Mouse (Mus musculus): ENCODE results near the gene Sarnp. TPM values are rescaled to one million over a fixed set of nuclear protein-coding genes. Genes with fewer than 3 reads are reported as not detected.

Gene Sarnp
- polyA plus RNA-seq, 1 experiment from 2014 or later: 190 TPM

- peak overlapping the region; percentile 58 for H3K4me3 ChIP-seq
- H3K4me1 ChIP-seq: peaks cover 16% of the 10 kb centered on the region
- H3K9ac ChIP-seq (replicated peaks): peak overlapping the region; percentile 40; the same call in 1 of the 2 replicates
- peak overlapping the region; percentile 58 for H3K4me2 ChIP-seq (replicated peaks)
- peak overlapping the region; percentile 91 for H3K27ac ChIP-seq (replicated peaks)
- peak; percentile 6; the same call in 1 of the 2 replicates for ATAC-seq (replicated peaks)
- WGBS: 69% methylated on average over 16 of the region's 16 CpGs
- H3K36me3 ChIP-seq: 0 out of 2 replicates have a peak, but pooled peaks cover 4% of the 10 kb centered on the region
- no peaks in the 10 kb centered on the region for H3K9me3 ChIP-seq
- H3K27me3 ChIP-seq: 0 out of 2 replicates have a peak, but pooled peaks cover 4% of the 10 kb centered on the region
These were observed 105.0 kb downstream of the Sarnp start for GRCm38 (mm10) chr10:128921883-128922821.

- Histone ChIP-seq H3K9me3 (no peaks in the 10 kb centered on the region), H3K4me1 (peaks cover 16% of the 10 kb centered on the region), H3K4me2 (replicated peaks) (peak within 1 kb of the TSS; percentile 58), H3K9ac (replicated peaks) (peak within 1 kb of the TSS; percentile 63), H3K4me3 (peak within 1 kb of the TSS; percentile 58), H3K27ac (replicated peaks) (peak within 1 kb of the TSS; percentile 91), H3K27me3 (0 out of 2 replicates have a peak, but pooled peaks cover 7% of the 10 kb centered on the region), H3K36me3 (no peaks in the 10 kb centered on the region)
- 21% methylated on average over 1 of the region's 1 CpGs for WGBS
- ATAC-seq (replicated peaks): no peak
These were observed 105.6 kb downstream of the Sarnp start, which contains the start of gene Rdh5 for GRCm38 (mm10) chr10:128922822-128923012. Rdh5 (minus strand) TSS chr10:128922888.

- Histone ChIP-seq H3K36me3 (no peaks in the 10 kb centered on the region), H3K9ac (replicated peaks) (peak overlapping the region; percentile 63), H3K4me3 (peak overlapping the region; percentile 58), H3K9me3 (no peaks in the 10 kb centered on the region), H3K4me2 (replicated peaks) (peak overlapping the region; percentile 58), H3K27ac (replicated peaks) (peak overlapping the region; percentile 91), H3K27me3 (0 out of 2 replicates have a peak, but pooled peaks cover 7% of the 10 kb centered on the region), H3K4me1 (peaks cover 17% of the 10 kb centered on the region)
- under 1% methylated on average over 42 of the region's 42 CpGs for WGBS
- ATAC-seq (replicated peaks): peak; percentile 97
These were observed 106.0 kb downstream of the Sarnp start for GRCm38 (mm10) chr10:128923013-128923691.

GRCm38 (mm10) chr10:128923935-128924334 is 106.8 kb downstream of the Sarnp start, which contains the start of gene Bloc1s1:
Bloc1s1 (minus strand) TSS chr10:128924035.
- 73% methylated on average over 9 of the region's 9 CpGs for WGBS
- peak within 1 kb of the TSS; percentile 58 for H3K4me2 ChIP-seq (replicated peaks)

More at GRCm38 (mm10) chr10:128923935-128924334, 106.8 kb downstream of the Sarnp start, which contains the start of gene Bloc1s1:
- no peaks in the 10 kb centered on the region for H3K36me3 ChIP-seq
- peaks cover 22% of the 10 kb centered on the region for H3K4me1 ChIP-seq
- 0 out of 2 replicates have a peak, but pooled peaks cover 7% of the 10 kb centered on the region for H3K27me3 ChIP-seq
- H3K27ac ChIP-seq (replicated peaks): peak within 1 kb of the TSS; percentile 91
- H3K4me3 ChIP-seq: peak within 1 kb of the TSS; percentile 58
- ATAC-seq (replicated peaks): no peak
- H3K9ac ChIP-seq (replicated peaks): peak within 1 kb of the TSS; percentile 63
- no peaks in the 10 kb centered on the region for H3K9me3 ChIP-seq

Other genes starting within 250 kb of the Sarnp start
- 0.42 TPM in 2 replicates for gene Erbb3, start 227.7 kb upstream of the Sarnp start, polyA plus RNA-seq (2015; fragmentation: Nextera tagmentation; extraction: Ambion mirVana)
- gene Rps26, start 190.6 kb upstream of the Sarnp start, polyA plus RNA-seq (2015; fragmentation: Nextera tagmentation; extraction: Ambion mirVana): 441 and 472 TPM in 2 replicates
- gene Ikzf4, start 171.3 kb upstream of the Sarnp start, polyA plus RNA-seq (2015; fragmentation: Nextera tagmentation; extraction: Ambion mirVana): 11.3 TPM in 2 replicates
- 12.3 and 12.5 TPM in 2 replicates for gene Suox, start 143.3 kb upstream of the Sarnp start, polyA plus RNA-seq (2015; fragmentation: Nextera tagmentation; extraction: Ambion mirVana)
- gene Rab5b, start 121.1 kb upstream of the Sarnp start, polyA plus RNA-seq (2015; fragmentation: Nextera tagmentation; extraction: Ambion mirVana): 116 and 117 TPM in 2 replicates
- gene Pmel, start 113.1 kb upstream of the Sarnp start, polyA plus RNA-seq (2015; fragmentation: Nextera tagmentation; extraction: Ambion mirVana): 0.09 and 0.33 TPM in 2 replicates
- 37.6 and 39.7 TPM in 2 replicates for gene Cdk2, start 112.3 kb upstream of the Sarnp start, polyA plus RNA-seq (2015; fragmentation: Nextera tagmentation; extraction: Ambion mirVana)
- 4.2 and 4.5 TPM in 2 replicates for gene Dgka, start 72.5 kb upstream of the Sarnp start, polyA plus RNA-seq (2015; fragmentation: Nextera tagmentation; extraction: Ambion mirVana)
- gene Pym1, start 69.4 kb upstream of the Sarnp start, polyA plus RNA-seq (2015; fragmentation: Nextera tagmentation; extraction: Ambion mirVana): 42.9 and 47.2 TPM in 2 replicates
- 0.20 and 0.43 TPM in 2 replicates for gene Mmp19, start 26.4 kb upstream of the Sarnp start, polyA plus RNA-seq (2015; fragmentation: Nextera tagmentation; extraction: Ambion mirVana)
- gene Dnajc14, start 13.3 kb upstream of the Sarnp start, polyA plus RNA-seq (2015; fragmentation: Nextera tagmentation; extraction: Ambion mirVana): 60.4 and 62.8 TPM in 2 replicates
- 12.6 and 13.6 TPM in 2 replicates for gene Tmem198b, start 13.0 kb upstream of the Sarnp start, polyA plus RNA-seq (2015; fragmentation: Nextera tagmentation; extraction: Ambion mirVana)
- 28.1 and 28.6 TPM in 2 replicates for gene Ormdl2, start 4.3 kb downstream of the Sarnp start, polyA plus RNA-seq (2015; fragmentation: Nextera tagmentation; extraction: Ambion mirVana)
- gene Gdf11, start 74.4 kb downstream of the Sarnp start, polyA plus RNA-seq (2015; fragmentation: Nextera tagmentation; extraction: Ambion mirVana): 7.5 and 8.7 TPM in 2 replicates
- 125 and 142 TPM in 2 replicates for gene Cd63, start 83.7 kb downstream of the Sarnp start, polyA plus RNA-seq (2015; fragmentation: Nextera tagmentation; extraction: Ambion mirVana)
- gene Rdh5, start 105.6 kb downstream of the Sarnp start, polyA plus RNA-seq (2015; fragmentation: Nextera tagmentation; extraction: Ambion mirVana): 11.7 and 12.6 TPM in 2 replicates
- 230 and 251 TPM in 2 replicates for gene Bloc1s1, start 106.7 kb downstream of the Sarnp start, polyA plus RNA-seq (2015; fragmentation: Nextera tagmentation; extraction: Ambion mirVana)
- 2.1 TPM in 2 replicates for gene Itga7, start 116.5 kb downstream of the Sarnp start, polyA plus RNA-seq (2015; fragmentation: Nextera tagmentation; extraction: Ambion mirVana)
- not detected in 2 replicates for gene Mettl7b, start 143.7 kb downstream of the Sarnp start, polyA plus RNA-seq (2015; fragmentation: Nextera tagmentation; extraction: Ambion mirVana)
- not detected in 2 replicates for gene Olfr9, start 172.1 kb downstream of the Sarnp start, polyA plus RNA-seq (2015; fragmentation: Nextera tagmentation; extraction: Ambion mirVana)
- not detected in 2 replicates for gene Olfr763, start 193.5 kb downstream of the Sarnp start, polyA plus RNA-seq (2015; fragmentation: Nextera tagmentation; extraction: Ambion mirVana)
- not detected in 2 replicates for gene Olfr764-ps1, start 222.6 kb downstream of the Sarnp start, polyA plus RNA-seq (2015; fragmentation: Nextera tagmentation; extraction: Ambion mirVana)
- gene Olfr765, start 232.7 kb downstream of the Sarnp start, polyA plus RNA-seq (2015; fragmentation: Nextera tagmentation; extraction: Ambion mirVana): not detected in 2 replicates

Measured in forebrain, embryonic 15.5 days (tissue).